Mouse (Mus musculus): Measurements from ENCODE around the gene Rragc. TPM values are rescaled to one million over a fixed set of nuclear protein-coding genes. Genes with fewer than 3 reads are reported as not detected.

Rragc gene
- polyA plus RNA-seq (2017; shearing (Covaris generic)): 10 to 100 TPM; 81.8 to 83.9 TPM

GRCm38 (mm10) chr4:123916748-123917547, at the start of gene Rragc:
Gene Rragc, plus strand, starts transcription at chr4:123917446.

GRCm38 (mm10) chr4:123904333-123905125, 12.7 kb upstream of the Rragc start, which contains the start of gene Mycbp:
Gene Mycbp, plus strand, starts transcription at chr4:123904832.

GRCm38 (mm10) chr4:123917548-123918140, 398 bp downstream of the Rragc start, which contains the start of gene 4930535I16Rik:
Gene 4930535I16Rik, minus strand, starts transcription at chr4:123918022.

Other genes with a start within 250 kb of the Rragc start
- 100 to 1,000 TPM in 1 of 2 experiments, 10 to 100 TPM in 1; 99.7 to 102 TPM for gene Macf1, start 233.1 kb upstream of the Rragc start, polyA plus RNA-seq (2017; shearing (Covaris generic))
- gene Ndufs5, start 199.2 kb upstream of the Rragc start, polyA plus RNA-seq (2017; shearing (Covaris generic)): 100 to 1,000 TPM; 137 to 152 TPM
- 100 to 1,000 TPM in 1 of 2 experiments, 10 to 100 TPM in 1; 98.6 to 101 TPM for gene Akirin1, start 167.1 kb upstream of the Rragc start, polyA plus RNA-seq (2017; shearing (Covaris generic))
- gene Rhbdl2, start 129.6 kb upstream of the Rragc start, polyA plus RNA-seq (2017; shearing (Covaris generic)): under 1 TPM; 0.19 to 0.33 TPM
- not detected for gene 4933427I04Rik, start 57.8 kb upstream of the Rragc start, polyA plus RNA-seq (2017; shearing (Covaris generic))
- gene Mycbp, start 12.6 kb upstream of the Rragc start, polyA plus RNA-seq (2017; shearing (Covaris generic)): 10 to 100 TPM; 12.1 to 14.7 TPM
- not detected for gene 4930535I16Rik, start 576 bp downstream of the Rragc start, polyA plus RNA-seq (2017; shearing (Covaris generic))

Data from activated CD4-positive, CD25-positive, alpha-beta regulatory T cell (primary cell).